Mouse (Mus musculus): ENCODE measurements around the gene Cdc27.

Gene Cdc27

GRCm38 (mm10) chr11:104550406-104550974 lies at the start of gene Cdc27, which contains the start of gene Myl4:
Cdc27 (minus strand) TSS chr11:104550620.
Myl4 (plus strand) TSS chr11:104550663.
- in situ Hi-C loops (cut with MboI), result no loop called here

- in situ Hi-C loops (cut with MboI), result loop anchor here (25.0 kb wide), 1 partner anchor 513 kb away; no protein-coding TSS in a partner anchor
Measured at GRCm38 (mm10) chr11:104599265-104599945, 49.0 kb upstream of the Cdc27 start.

GRCm38 (mm10) chr11:104596365-104596764 lies 45.9 kb upstream of the Cdc27 start:
- in situ Hi-C loops (cut with MboI), result loop anchor here (25.0 kb wide), 1 partner anchor 516 kb away; no protein-coding TSS in a partner anchor

GRCm38 (mm10) chr11:104592066-104592835 lies 41.8 kb upstream of the Cdc27 start:
- in situ Hi-C loops (cut with MboI), result loop anchor here (25.0 kb wide), 1 partner anchor 520 kb away; no protein-coding TSS in a partner anchor

- in situ Hi-C loops (cut with MboI), result loop anchor here (25.0 kb wide), 1 partner anchor 522 kb away; no protein-coding TSS in a partner anchor
Measured at GRCm38 (mm10) chr11:104590148-104590547, 39.7 kb upstream of the Cdc27 start.

- in situ Hi-C loops (cut with MboI), result loop anchor here (25.0 kb wide), 1 partner anchor 523 kb away; no protein-coding TSS in a partner anchor
Measured at GRCm38 (mm10) chr11:104589570-104589969, 39.1 kb upstream of the Cdc27 start.

- in situ Hi-C loops (cut with MboI), result loop anchor here (25.0 kb wide), 1 partner anchor 524 kb away; no protein-coding TSS in a partner anchor
Measured at GRCm38 (mm10) chr11:104588513-104588912, 38.1 kb upstream of the Cdc27 start.

GRCm38 (mm10) chr11:104587904-104588303 lies 37.5 kb upstream of the Cdc27 start:
- in situ Hi-C loops (cut with MboI), result loop anchor here (25.0 kb wide), 1 partner anchor 524 kb away; no protein-coding TSS in a partner anchor

- in situ Hi-C loops (cut with MboI), result loop anchor here (25.0 kb wide), 1 partner anchor 527 kb away; no protein-coding TSS in a partner anchor
Measured at GRCm38 (mm10) chr11:104585495-104585894, 35.1 kb upstream of the Cdc27 start.

- in situ Hi-C loops (cut with MboI), result loop anchor here (25.0 kb wide), 1 partner anchor 530 kb away; no protein-coding TSS in a partner anchor
Measured at GRCm38 (mm10) chr11:104582630-104583364, 32.4 kb upstream of the Cdc27 start.

- in situ Hi-C loops (cut with MboI), result loop anchor here (25.0 kb wide), 1 partner anchor 530 kb away; no protein-coding TSS in a partner anchor
Measured at GRCm38 (mm10) chr11:104582308-104582606, 31.8 kb upstream of the Cdc27 start.

- in situ Hi-C loops (cut with MboI), result loop anchor here (25.0 kb wide), 1 partner anchor 531 kb away; no protein-coding TSS in a partner anchor
Measured at GRCm38 (mm10) chr11:104581446-104582307, 31.3 kb upstream of the Cdc27 start.

GRCm38 (mm10) chr11:104580606-104581005 lies 30.2 kb upstream of the Cdc27 start:
- in situ Hi-C loops (cut with MboI), result loop anchor here (25.0 kb wide), 1 partner anchor 532 kb away; no protein-coding TSS in a partner anchor

GRCm38 (mm10) chr11:104580091-104580490 lies 29.7 kb upstream of the Cdc27 start:
- in situ Hi-C loops (cut with MboI), result loop anchor here (25.0 kb wide), 1 partner anchor 532 kb away; no protein-coding TSS in a partner anchor

- in situ Hi-C loops (cut with MboI), result loop anchor here (25.0 kb wide), 1 partner anchor 533 kb away; no protein-coding TSS in a partner anchor
Measured at GRCm38 (mm10) chr11:104579575-104579974, 29.2 kb upstream of the Cdc27 start.

GRCm38 (mm10) chr11:104579084-104579483 lies 28.7 kb upstream of the Cdc27 start:
- in situ Hi-C loops (cut with MboI), result loop anchor here (25.0 kb wide), 1 partner anchor 533 kb away; no protein-coding TSS in a partner anchor

GRCm38 (mm10) chr11:104578074-104578473 lies 27.7 kb upstream of the Cdc27 start:
- in situ Hi-C loops (cut with MboI), result loop anchor here (25.0 kb wide), 1 partner anchor 534 kb away; no protein-coding TSS in a partner anchor

GRCm38 (mm10) chr11:104576772-104577612 lies 26.6 kb upstream of the Cdc27 start:
- in situ Hi-C loops (cut with MboI), result loop anchor here (25.0 kb wide), 1 partner anchor 535 kb away; no protein-coding TSS in a partner anchor

- in situ Hi-C loops (cut with MboI), result no loop called here
Measured at GRCm38 (mm10) chr11:104572566-104572965, 22.1 kb upstream of the Cdc27 start.

All from mature B cell (primary cell).